Mouse (Mus musculus): ENCODE measurements around the gene Phlpp1. TPM values are rescaled to one million over a fixed set of nuclear protein-coding genes. Genes with fewer than 3 reads are reported as not detected.

The Phlpp1 gene
- polyA plus RNA-seq, 1 experiment, result 2.6 TPM

GRCm38 (mm10) chr1:106145055-106145454, 26.5 kb upstream of the Phlpp1 start:
- no peaks in the 10 kb centered on the region for H3K4me1 ChIP-seq (ENCODE audit: control insufficient read depth, insufficient read depth, low read length)
- 44% methylated on average over 1 of the region's 1 CpGs for WGBS
- H3K4me3 ChIP-seq (replicated peaks; ENCODE audit: control insufficient read depth, low read depth, low read length), result no peak overlapping the region
- TF ChIP-seq CTCF (IDR thresholded peaks at IDR 0.05; ENCODE audit: control insufficient read depth, insufficient read depth, low read length), result no peak
- H3K27ac ChIP-seq (ENCODE audit: control insufficient read depth, insufficient read depth, low read depth, low read length, poor library complexity), result no peak overlapping the region

GRCm38 (mm10) chr1:106145565-106146190, 25.9 kb upstream of the Phlpp1 start:
- Histone ChIP-seq H3K4me3 (replicated peaks; ENCODE audit: control insufficient read depth, low read depth, low read length) (no peak overlapping the region), H3K4me1 (ENCODE audit: control insufficient read depth, insufficient read depth, low read length) (no peaks in the 10 kb centered on the region), H3K27ac (ENCODE audit: control insufficient read depth, insufficient read depth, low read depth, low read length, poor library complexity) (no peak overlapping the region)
- TF ChIP-seq CTCF (IDR thresholded peaks at IDR 0.05; ENCODE audit: control insufficient read depth, insufficient read depth, low read length), result no peak
- TF ChIP-seq POLR2A (IDR thresholded peaks at IDR 0.05; ENCODE audit: borderline replicate concordance, control insufficient read depth, low read depth, low read length), result no peak
- WGBS, result 62% methylated on average over 4 of the region's 4 CpGs

GRCm38 (mm10) chr1:106148386-106149380, 22.9 kb upstream of the Phlpp1 start:
- WGBS, result 35% methylated on average over 17 of the region's 17 CpGs
- no peak overlapping the region for H3K4me3 ChIP-seq (replicated peaks; ENCODE audit: control insufficient read depth, low read depth, low read length)
- TF ChIP-seq CTCF (IDR thresholded peaks at IDR 0.05; ENCODE audit: control insufficient read depth, insufficient read depth, low read length) (no peak), POLR2A (IDR thresholded peaks at IDR 0.05; ENCODE audit: borderline replicate concordance, control insufficient read depth, low read depth, low read length) (no peak)
- H3K4me1 ChIP-seq (ENCODE audit: control insufficient read depth, insufficient read depth, low read length), result no peaks in the 10 kb centered on the region
- no peak overlapping the region for H3K27ac ChIP-seq (ENCODE audit: control insufficient read depth, insufficient read depth, low read depth, low read length, poor library complexity)

GRCm38 (mm10) chr1:106151846-106152245, 19.7 kb upstream of the Phlpp1 start:
- WGBS, result 4% methylated on average over 12 of the region's 12 CpGs
- peak; percentile 59 for TF ChIP-seq CTCF (IDR thresholded peaks at IDR 0.05; ENCODE audit: control insufficient read depth, insufficient read depth, low read length)
- TF ChIP-seq POLR2A (IDR thresholded peaks at IDR 0.05; ENCODE audit: borderline replicate concordance, control insufficient read depth, low read depth, low read length), result no peak
- H3K27ac ChIP-seq (ENCODE audit: control insufficient read depth, insufficient read depth, low read depth, low read length, poor library complexity), result no peak overlapping the region
- H3K4me1 ChIP-seq (ENCODE audit: control insufficient read depth, insufficient read depth, low read length), result no peaks in the 10 kb centered on the region
- H3K4me3 ChIP-seq (replicated peaks; ENCODE audit: control insufficient read depth, low read depth, low read length), result no peak overlapping the region

- TF ChIP-seq POLR2A (IDR thresholded peaks at IDR 0.05; ENCODE audit: borderline replicate concordance, control insufficient read depth, low read depth, low read length) (no peak), CTCF (IDR thresholded peaks at IDR 0.05; ENCODE audit: control insufficient read depth, insufficient read depth, low read length) (no peak)
Observed at GRCm38 (mm10) chr1:106152742-106153141, 18.8 kb upstream of the Phlpp1 start.

GRCm38 (mm10) chr1:106154590-106154989, 17.0 kb upstream of the Phlpp1 start:
- Histone ChIP-seq H3K27ac (ENCODE audit: control insufficient read depth, insufficient read depth, low read depth, low read length, poor library complexity) (no peak overlapping the region), H3K4me1 (ENCODE audit: control insufficient read depth, insufficient read depth, low read length) (peaks cover 3% of the 10 kb centered on the region), H3K4me3 (replicated peaks; ENCODE audit: control insufficient read depth, low read depth, low read length) (no peak overlapping the region)
- no peak for TF ChIP-seq POLR2A (IDR thresholded peaks at IDR 0.05; ENCODE audit: borderline replicate concordance, control insufficient read depth, low read depth, low read length)
- TF ChIP-seq CTCF (IDR thresholded peaks at IDR 0.05; ENCODE audit: control insufficient read depth, insufficient read depth, low read length), result no peak
- 89% methylated on average over 7 of the region's 7 CpGs for WGBS

More at GRCm38 (mm10) chr1:106152742-106153141, 18.8 kb upstream of the Phlpp1 start:
- no peak overlapping the region for H3K27ac ChIP-seq (ENCODE audit: control insufficient read depth, insufficient read depth, low read depth, low read length, poor library complexity)
- H3K4me3 ChIP-seq (replicated peaks; ENCODE audit: control insufficient read depth, low read depth, low read length), result no peak overlapping the region
- no peaks in the 10 kb centered on the region for H3K4me1 ChIP-seq (ENCODE audit: control insufficient read depth, insufficient read depth, low read length)

- 81% methylated on average over 10 of the region's 10 CpGs for WGBS
- Histone ChIP-seq H3K4me1 (ENCODE audit: control insufficient read depth, insufficient read depth, low read length) (peaks cover 3% of the 10 kb centered on the region), H3K4me3 (replicated peaks; ENCODE audit: control insufficient read depth, low read depth, low read length) (no peak overlapping the region), H3K27ac (ENCODE audit: control insufficient read depth, insufficient read depth, low read depth, low read length, poor library complexity) (no peak overlapping the region)
- TF ChIP-seq POLR2A (IDR thresholded peaks at IDR 0.05; ENCODE audit: borderline replicate concordance, control insufficient read depth, low read depth, low read length) (no peak), CTCF (IDR thresholded peaks at IDR 0.05; ENCODE audit: control insufficient read depth, insufficient read depth, low read length) (no peak)
Observed at GRCm38 (mm10) chr1:106155087-106155567, 16.4 kb upstream of the Phlpp1 start.

- Histone ChIP-seq H3K4me3 (replicated peaks; ENCODE audit: control insufficient read depth, low read depth, low read length) (no peak overlapping the region), H3K27ac (ENCODE audit: control insufficient read depth, insufficient read depth, low read depth, low read length, poor library complexity) (no peak overlapping the region), H3K4me1 (ENCODE audit: control insufficient read depth, insufficient read depth, low read length) (peaks cover 3% of the 10 kb centered on the region)
- TF ChIP-seq POLR2A (IDR thresholded peaks at IDR 0.05; ENCODE audit: borderline replicate concordance, control insufficient read depth, low read depth, low read length) (no peak), CTCF (IDR thresholded peaks at IDR 0.05; ENCODE audit: control insufficient read depth, insufficient read depth, low read length) (no peak)
- 75% methylated on average over 6 of the region's 6 CpGs for WGBS
Observed at GRCm38 (mm10) chr1:106155702-106156101, 15.8 kb upstream of the Phlpp1 start.
